Mouse (Mus musculus) kidney, adult 2 months (tissue): Measurements from ENCODE around the gene Cd47.

Source experiments
- CTCF ChIP-seq: fragments of 200-500 bp; conservative IDR thresholded peaks from 2 replicates; pipeline ENCODE4 v1.5.1; 2011; ENCODE audit warnings: low read depth, mild to moderate bottlenecking, control low read depth, low read length, moderate library complexity, mixed read lengths; ENCODE audit not compliant: insufficient read depth, insufficient read length
- POLR2A ChIP-seq: fragments of 200-500 bp; IDR thresholded peaks from one replicate; pipeline ENCODE4 v1.6.1; 2011; ENCODE audit warnings: low read depth, low read length, control low read depth

- TF ChIP-seq CTCF, result no peak
- no peak for TF ChIP-seq POLR2A
Measured at GRCm38 (mm10) chr16:49907356-49907755, 107.0 kb downstream of the Cd47 start.
